Mouse (Mus musculus) stomach, postnatal 0 days (tissue): ENCODE measurements around the gene Nkain4. TPM values are rescaled to one million over a fixed set of nuclear protein-coding genes. Genes with fewer than 3 reads are reported as not detected.

Experiments
- ATAC-seq: fragments of 200-750 bp; cut with Nextera tagmentation; 2 replicates; pipeline ENCODE4 v1.8.0; 2017; ENCODE audit not compliant: low FRiP score, low TSS enrichment
- DNase-seq: peaks from one replicate; pipeline ENCODE4 v3.0.0-alpha.2; 2016; ENCODE audit warnings: low spot score
- H3K27ac ChIP-seq: fragments of 300-500 bp; sonication (generic); replicated peaks from 2 replicates; pipeline ENCODE4 v1.5.1; 2014; ENCODE audit warnings: mild to moderate bottlenecking, control low read depth
- H3K27me3 ChIP-seq: fragments of 300-500 bp; sonication (generic); 2 replicates; pipeline ENCODE4 v1.6.1; 2014; ENCODE audit warnings: low read length; ENCODE audit not compliant: control insufficient read depth, insufficient read depth
- H3K36me3 ChIP-seq: fragments of 300-500 bp; sonication (generic); 2 replicates; pipeline ENCODE4 v1.6.1; 2014; ENCODE audit warnings: low read length, mixed read lengths; ENCODE audit not compliant: control insufficient read depth, insufficient read depth
- H3K4me1 ChIP-seq: fragments of 300-500 bp; sonication (generic); replicated peaks from 2 replicates; pipeline ENCODE4 v1.6.1; 2014; ENCODE audit warnings: antibody characterized with exemption; ENCODE audit not compliant: control insufficient read depth, insufficient read depth
- H3K4me2 ChIP-seq: fragments of 300-500 bp; sonication (generic); replicated peaks from 2 replicates; pipeline ENCODE4 v1.6.1; 2014; ENCODE audit warnings: low read depth, mild to moderate bottlenecking, control low read depth, moderate library complexity
- H3K4me3 ChIP-seq: fragments of 300-500 bp; sonication (generic); 2 replicates; pipeline ENCODE4 v1.5.1; 2014; ENCODE audit warnings: low read depth, low read length, control low read depth
- H3K9ac ChIP-seq: fragments of 300-500 bp; sonication (generic); 2 replicates; pipeline ENCODE4 v1.6.1; 2014; ENCODE audit warnings: mild to moderate bottlenecking, low read length, control low read depth, mixed read lengths
- H3K9me3 ChIP-seq: fragments of 300-500 bp; sonication (generic); 2 replicates; pipeline ENCODE4 v1.6.1; 2016; ENCODE audit warnings: low read length; ENCODE audit not compliant: control insufficient read depth
- CTCF ChIP-seq: IDR thresholded peaks from 2 replicates; pipeline ENCODE4 v1.5.1; 2016; ENCODE audit warnings: antibody characterized with exemption, low read depth, mild to moderate bottlenecking, moderate library complexity
- EP300 ChIP-seq: optimal IDR thresholded peaks from 2 replicates; pipeline ENCODE3; 2016; ENCODE audit warnings: antibody characterized with exemption
- WGBS: fragments of 180-500 bp; shearing (Covaris S2); extraction: QIAGEN DNeasy Blood & Tissue Kit; methylation state at CpG from one replicate; pipeline ENCODE4 v1.1.7; 2014; 5-methylcytosine and 5-hydroxymethylcytosine counted together
- polyA plus RNA-seq: library from polyadenylated mRNA; unstranded; fragments of >200 nt; fragmentation: Nextera tagmentation; extraction: Ambion mirVana; gene quantifications from 2 replicates; pipeline ENCODE4 v1.2.1, GENCODE M21; 2015

Nkain4 gene
- polyA plus RNA-seq, 1 experiment from 2014 or later = 42.7 TPM

- Histone ChIP-seq H3K9me3 (no peaks in the 10 kb centered on the region), H3K27me3 (no peaks in the 10 kb centered on the region), H3K9ac (peak overlapping the region; percentile 99), H3K4me1 (peaks cover 5% of the 10 kb centered on the region; the same call in 1 of the 2 replicates), H3K4me3 (peak overlapping the region; percentile 93), H3K27ac (peak overlapping the region; percentile 82), H3K4me2 (peak overlapping the region; percentile 78), H3K36me3 (0 out of 2 replicates have a peak, but pooled peaks cover 7% of the 10 kb centered on the region)
- WGBS = under 1% methylated on average over 52 of the region's 61 CpGs
- ATAC-seq (no peak), DNase-seq (no peak)
- TF ChIP-seq CTCF (no peak), EP300 (no peak)
These were observed 34.3 kb downstream of the Nkain4 start for GRCm38 (mm10) chr2:180919913-180920809.

- Histone ChIP-seq H3K36me3 (peaks cover 24% of the 10 kb centered on the region), H3K9ac (no peak overlapping the region), H3K4me1 (peaks cover 5% of the 10 kb centered on the region; the same call in 1 of the 2 replicates), H3K4me3 (no peak overlapping the region), H3K27ac (no peak overlapping the region), H3K9me3 (no peaks in the 10 kb centered on the region), H3K27me3 (no peaks in the 10 kb centered on the region), H3K4me2 (no peak overlapping the region)
- DNase-seq (peak; percentile 33), ATAC-seq (no peak)
- WGBS = 44% methylated on average over 3 of the region's 3 CpGs
- TF ChIP-seq CTCF (no peak), EP300 (no peak)
These were observed 38.5 kb downstream of the Nkain4 start for GRCm38 (mm10) chr2:180915886-180916433.

GRCm38 (mm10) chr2:180910928-180911327, 43.6 kb downstream of the Nkain4 start:
- WGBS = 92% methylated on average over 12 of the region's 12 CpGs
- H3K4me3 ChIP-seq = no peak overlapping the region
- no peaks in the 10 kb centered on the region for H3K27me3 ChIP-seq
- ATAC-seq (peak; percentile 21; the same call in 1 of the 2 replicates), DNase-seq (no peak)
- TF ChIP-seq EP300 = no peak
- TF ChIP-seq CTCF = no peak
- no peak overlapping the region for H3K4me2 ChIP-seq
- H3K4me1 ChIP-seq = no peaks in the 10 kb centered on the region
- H3K9ac ChIP-seq = no peak overlapping the region
- H3K27ac ChIP-seq = no peak overlapping the region
- peaks cover 31% of the 10 kb centered on the region for H3K36me3 ChIP-seq
- no peaks in the 10 kb centered on the region for H3K9me3 ChIP-seq

- 59% methylated on average over 5 of the region's 5 CpGs for WGBS
- no peaks in the 10 kb centered on the region for H3K27me3 ChIP-seq
- no peak for ATAC-seq
- H3K36me3 ChIP-seq = peaks cover 8% of the 10 kb centered on the region
- TF ChIP-seq CTCF (no peak), EP300 (no peak)
- H3K27ac ChIP-seq = no peak overlapping the region
- no peak overlapping the region for H3K4me3 ChIP-seq
- no peaks in the 10 kb centered on the region for H3K4me1 ChIP-seq
- H3K9me3 ChIP-seq = no peaks in the 10 kb centered on the region
- no peak overlapping the region for H3K9ac ChIP-seq
- no peak for DNase-seq
- no peak overlapping the region for H3K4me2 ChIP-seq
These were observed 48.8 kb downstream of the Nkain4 start for GRCm38 (mm10) chr2:180905556-180906221.

- no peaks in the 10 kb centered on the region for H3K9me3 ChIP-seq
- H3K36me3 ChIP-seq = no peaks in the 10 kb centered on the region
- H3K9ac ChIP-seq = no peak overlapping the region
- no peak overlapping the region for H3K4me2 ChIP-seq
- WGBS = 93% methylated on average over 18 of the region's 18 CpGs
- H3K4me1 ChIP-seq = no peaks in the 10 kb centered on the region
- DNase-seq (no peak), ATAC-seq (no peak)
- H3K27me3 ChIP-seq = no peaks in the 10 kb centered on the region
- no peak overlapping the region for H3K27ac ChIP-seq
- no peak overlapping the region for H3K4me3 ChIP-seq
- TF ChIP-seq EP300 = no peak
- no peak for TF ChIP-seq CTCF
These were observed 49.9 kb downstream of the Nkain4 start for GRCm38 (mm10) chr2:180904435-180905208.
